Mouse (Mus musculus) lung, postnatal 36 days (tissue): ENCODE measurements around the gene Csf3r.
"Not testable (repeated sequence)": the region's sequence is repeated elsewhere in the genome, so short reads cannot be mapped to it uniquely, and the experiment has no call there.

Source experiments
- DNase-seq: peaks from one replicate; pipeline ENCODE4 v3.0.0; 2022; ENCODE audit warnings: mixed read lengths

The Csf3r gene

DNA sequence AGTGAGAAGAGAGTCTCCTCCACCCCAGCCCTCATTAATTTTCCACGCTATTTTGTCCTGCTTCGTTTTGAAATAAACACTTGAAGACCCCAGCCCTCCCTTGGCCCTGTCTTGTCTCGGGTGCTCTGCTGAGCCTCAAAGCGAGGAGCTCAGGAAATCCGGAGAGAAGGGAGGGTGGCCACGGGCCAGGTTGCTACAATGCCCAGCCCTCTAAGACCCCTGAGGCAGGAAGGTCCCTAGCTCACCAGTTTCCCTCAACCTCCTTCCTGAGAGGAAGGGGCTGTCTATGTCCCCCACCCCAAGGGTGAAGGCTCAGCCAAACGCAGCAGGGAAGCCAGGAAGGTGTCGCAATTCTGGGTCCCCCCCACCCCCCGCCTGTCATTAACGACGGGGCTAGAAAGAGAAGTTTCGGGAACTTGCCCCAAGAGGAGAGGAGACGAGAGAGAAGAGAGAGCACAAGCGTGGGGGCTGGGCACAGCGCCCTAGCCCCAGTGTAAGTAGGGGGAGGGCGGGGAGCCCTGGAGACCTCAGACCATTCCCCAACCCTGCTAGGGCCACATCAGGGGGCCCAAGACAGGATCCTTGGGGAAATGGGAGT lies at the start of gene Csf3r:
Gene Csf3r (plus strand): TSS at position 248 of the 598 bp plus-strand sequence.
- no peak for DNase-seq

DNA sequence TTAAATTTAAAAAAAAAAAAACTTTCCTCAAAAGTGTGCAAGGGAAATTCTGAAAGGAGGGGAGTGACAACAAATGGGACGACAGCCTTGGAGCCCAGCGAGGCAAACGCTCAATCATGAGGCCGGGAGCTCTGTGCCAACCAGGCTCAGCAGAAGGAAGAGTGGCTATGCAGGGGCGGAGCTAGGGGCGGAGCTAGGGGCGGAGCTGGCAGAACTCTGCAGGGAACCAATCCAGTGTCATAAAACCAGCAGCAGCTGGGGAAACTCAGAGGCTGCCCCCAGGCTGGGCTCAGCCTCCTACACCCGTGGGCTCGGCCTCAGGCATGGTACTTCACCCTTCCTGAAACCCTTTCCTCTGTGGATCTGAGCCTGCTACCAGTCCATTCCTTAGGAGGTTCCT lies 46.6 kb upstream of the Csf3r start:
- DNase-seq: no peak

DNA sequence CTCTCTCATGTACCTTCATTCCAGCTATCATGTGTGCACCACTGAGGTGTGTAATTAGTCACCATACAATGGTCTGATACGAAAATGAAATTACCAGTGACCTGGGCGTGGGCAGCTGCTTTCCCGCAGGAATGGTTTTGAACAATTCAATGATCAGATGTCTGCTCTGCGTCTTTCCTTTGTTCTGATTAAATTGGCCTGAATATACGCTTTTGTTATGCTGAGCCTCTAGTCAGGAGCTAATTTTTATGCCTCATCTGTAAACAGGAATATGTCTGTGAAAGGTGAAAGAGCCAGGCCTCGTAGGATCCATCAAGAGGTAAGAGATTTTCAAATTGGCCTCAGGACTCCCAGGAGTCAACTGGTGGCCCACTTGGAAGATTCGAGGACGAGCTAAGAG lies 41.1 kb upstream of the Csf3r start:
- DNase-seq: no peak

DNA sequence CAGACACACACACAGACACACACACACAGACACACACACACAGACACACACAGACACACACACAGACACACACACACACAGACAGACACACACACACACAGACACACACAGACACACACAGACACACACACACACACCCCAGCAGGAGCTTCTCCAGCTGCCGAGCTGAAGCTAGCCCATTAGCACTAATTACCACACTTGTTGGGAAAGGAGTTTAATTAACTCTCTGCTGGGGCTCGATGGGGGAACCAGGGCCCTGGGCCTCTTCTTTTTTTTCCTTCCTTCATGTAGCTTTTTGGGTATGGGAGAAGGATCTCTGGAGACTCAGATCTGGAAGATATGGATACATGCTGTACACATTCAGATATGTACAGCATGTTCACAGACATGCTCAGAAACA lies 38.6 kb upstream of the Csf3r start:
- not testable (repeated sequence) for DNase-seq

DNA sequence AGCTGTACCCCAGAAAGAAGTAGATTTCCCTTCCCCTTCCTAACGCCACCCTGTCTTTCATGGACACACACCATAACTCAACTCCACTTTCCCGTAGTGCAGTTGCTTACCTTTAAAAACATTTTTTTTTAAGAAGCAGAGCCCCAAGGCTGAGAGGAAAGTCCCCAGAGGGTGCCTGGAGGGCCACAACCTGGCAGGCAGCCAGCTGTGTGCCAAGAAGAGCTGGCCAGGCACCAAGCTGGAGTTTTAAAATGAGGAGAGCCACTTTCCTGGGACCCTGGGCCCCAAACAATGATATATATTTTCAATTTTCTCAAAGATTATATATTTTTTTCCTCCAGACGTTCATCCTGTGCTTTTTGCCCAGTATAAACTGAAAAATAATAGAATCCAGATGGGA lies 37.3 kb upstream of the Csf3r start:
- DNase-seq: no peak

DNA sequence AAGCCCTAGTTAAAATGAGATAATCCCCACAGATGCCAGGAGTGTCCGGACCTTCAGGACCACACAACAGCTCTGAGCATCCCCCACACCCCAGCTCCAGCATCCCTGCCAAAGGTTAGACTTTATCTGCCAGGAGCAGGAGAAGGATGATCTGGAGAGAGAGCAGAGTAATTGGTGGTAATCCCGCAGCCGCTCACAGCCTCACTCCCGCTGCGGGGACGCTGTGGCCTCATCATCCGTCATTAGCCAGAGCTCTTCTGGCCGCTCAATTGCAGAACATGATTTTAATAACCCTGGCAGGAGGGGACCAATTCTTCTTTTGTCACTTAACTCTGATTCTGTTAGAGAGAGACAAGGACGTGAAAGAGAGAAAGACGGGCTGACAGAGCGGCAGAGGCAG lies 35.3 kb upstream of the Csf3r start:
- DNase-seq: no peak

DNA sequence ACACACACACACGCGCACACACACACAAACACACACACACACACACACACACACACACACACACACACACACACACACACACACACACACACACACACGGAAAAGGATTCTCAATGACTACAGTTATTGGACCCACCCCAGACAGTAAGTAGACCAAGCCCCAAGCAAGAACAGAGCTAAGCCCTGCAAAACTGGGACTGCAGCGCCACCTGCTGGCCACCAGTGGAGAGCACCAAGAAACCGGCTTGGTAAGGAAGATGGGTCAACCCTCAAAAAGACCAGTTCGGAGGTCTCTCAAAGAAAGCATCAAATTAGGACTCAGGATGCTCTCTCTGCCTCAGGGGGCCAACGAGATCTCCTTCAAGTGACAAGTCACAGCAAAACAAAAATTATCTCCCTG lies 34.2 kb upstream of the Csf3r start:
- DNase-seq: peak; percentile 67

DNA sequence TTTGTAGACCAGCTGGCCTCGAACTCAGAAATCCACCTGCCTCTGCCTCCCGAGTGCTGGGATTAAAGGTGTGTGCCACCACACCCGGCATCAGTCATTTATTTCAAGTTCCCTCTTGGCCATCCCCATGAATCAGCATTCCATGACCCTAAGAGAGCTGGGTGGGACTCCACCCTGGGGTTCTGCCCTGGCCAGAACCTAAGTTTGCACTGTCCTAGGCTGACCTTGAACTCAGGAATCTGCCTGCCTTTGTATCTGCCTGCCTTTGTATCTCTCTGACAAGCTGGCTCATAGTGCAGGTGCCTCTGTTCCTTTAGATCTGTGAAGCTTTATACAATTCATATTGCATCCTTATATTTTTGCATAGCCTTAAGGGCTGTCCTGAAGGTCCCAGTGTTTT lies 32.1 kb upstream of the Csf3r start:
- no peak for DNase-seq

DNA sequence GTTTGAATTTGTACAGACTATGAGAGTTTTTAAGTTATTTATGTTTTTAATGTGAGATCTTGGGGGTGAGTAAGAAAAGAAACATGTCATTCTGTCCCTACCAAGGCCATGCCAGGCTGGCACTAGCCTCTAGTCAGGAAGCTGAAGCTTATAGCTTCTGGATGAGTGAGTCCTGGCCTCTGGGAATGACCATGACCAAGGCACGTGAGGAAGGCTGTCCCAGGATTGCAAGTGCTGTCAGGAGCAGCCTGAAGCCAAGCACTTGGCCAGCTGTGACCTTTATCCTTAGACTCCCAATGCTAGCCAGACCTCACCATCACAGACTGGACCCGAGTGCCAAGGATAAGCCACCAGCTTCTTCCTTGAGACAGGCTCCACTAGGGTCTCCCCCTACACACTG lies 31.4 kb upstream of the Csf3r start:
- DNase-seq: no peak

DNA sequence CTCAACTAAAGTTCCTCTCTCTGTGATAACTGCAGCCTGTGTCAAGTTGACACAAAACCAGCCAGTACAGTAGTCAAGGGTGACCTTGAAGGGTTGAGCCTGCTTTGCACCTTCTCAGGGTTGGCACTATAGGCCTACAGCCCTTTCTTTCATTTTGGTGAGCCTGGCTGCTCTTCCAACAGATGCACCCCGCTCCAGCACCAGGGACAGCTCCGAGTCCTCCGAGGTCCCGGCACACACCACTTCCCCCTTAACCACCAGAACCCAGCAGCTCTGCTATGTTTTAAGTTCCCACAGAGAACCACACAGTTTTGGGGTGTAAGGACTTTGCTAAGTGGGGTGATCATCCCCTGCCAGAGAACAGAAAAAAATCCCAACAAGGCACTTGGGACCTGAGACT lies 27.8 kb upstream of the Csf3r start:
- no peak for DNase-seq

DNA sequence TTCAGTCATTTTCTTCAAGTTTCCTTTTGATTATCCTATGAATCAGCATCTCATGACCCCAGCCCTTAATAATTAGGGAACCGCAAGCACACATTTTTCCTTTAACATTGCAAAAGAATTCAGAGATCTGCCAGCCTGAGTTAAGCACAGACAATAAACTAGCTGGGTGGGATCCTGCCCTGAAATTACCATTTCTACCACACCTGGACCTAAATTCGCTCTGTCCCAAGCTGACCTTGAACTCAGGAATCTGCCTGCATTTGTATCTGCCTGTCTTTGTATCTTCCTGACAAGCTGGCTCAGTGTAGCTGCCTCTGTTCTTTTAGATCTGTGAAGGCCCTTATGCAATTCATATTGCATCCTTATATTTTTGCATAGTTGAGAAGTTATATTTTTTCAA lies 26.5 kb upstream of the Csf3r start:
- no peak for DNase-seq

DNA sequence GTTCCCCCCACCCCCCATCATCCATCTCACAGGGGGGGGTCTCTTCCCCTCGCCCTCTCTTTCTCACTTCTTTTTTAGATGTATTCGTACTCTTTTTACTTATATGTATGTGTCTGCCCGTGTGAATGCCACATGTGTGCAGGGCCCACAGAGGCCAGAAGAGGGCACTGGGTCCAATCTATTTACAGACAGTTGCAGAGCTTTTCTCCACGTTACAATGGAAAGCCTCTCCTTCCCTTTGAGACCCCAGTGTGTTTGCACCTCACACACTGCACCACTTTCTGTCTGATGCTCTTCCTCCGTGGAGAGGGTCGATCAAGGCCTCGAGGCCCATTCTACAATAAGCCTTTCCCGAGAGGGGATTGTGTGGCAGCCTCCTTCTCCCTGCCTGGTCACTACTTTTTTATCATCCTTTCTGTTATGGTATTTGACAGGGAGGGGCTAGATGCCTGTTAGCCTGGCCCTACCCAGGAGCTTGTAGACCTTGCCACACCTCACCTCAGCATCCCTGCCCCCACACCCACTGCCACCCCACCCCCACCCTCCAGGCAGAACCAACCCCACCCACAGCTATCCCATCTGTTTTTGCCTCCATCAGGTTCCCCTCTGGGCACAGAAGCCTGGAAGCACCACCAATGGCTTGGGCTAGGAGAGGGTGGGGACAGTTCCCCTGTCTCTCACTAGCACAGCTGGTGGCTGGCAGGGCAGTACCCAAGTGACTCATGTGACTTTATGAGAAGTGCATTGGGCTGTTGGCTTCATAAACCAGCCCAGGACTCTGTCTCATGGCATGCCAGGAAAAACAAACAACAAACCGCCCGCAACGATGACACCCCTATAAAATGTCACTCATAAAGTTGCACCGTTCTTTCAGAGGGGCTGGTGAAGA lies 22.8 kb upstream of the Csf3r start:
- DNase-seq: no peak

DNA sequence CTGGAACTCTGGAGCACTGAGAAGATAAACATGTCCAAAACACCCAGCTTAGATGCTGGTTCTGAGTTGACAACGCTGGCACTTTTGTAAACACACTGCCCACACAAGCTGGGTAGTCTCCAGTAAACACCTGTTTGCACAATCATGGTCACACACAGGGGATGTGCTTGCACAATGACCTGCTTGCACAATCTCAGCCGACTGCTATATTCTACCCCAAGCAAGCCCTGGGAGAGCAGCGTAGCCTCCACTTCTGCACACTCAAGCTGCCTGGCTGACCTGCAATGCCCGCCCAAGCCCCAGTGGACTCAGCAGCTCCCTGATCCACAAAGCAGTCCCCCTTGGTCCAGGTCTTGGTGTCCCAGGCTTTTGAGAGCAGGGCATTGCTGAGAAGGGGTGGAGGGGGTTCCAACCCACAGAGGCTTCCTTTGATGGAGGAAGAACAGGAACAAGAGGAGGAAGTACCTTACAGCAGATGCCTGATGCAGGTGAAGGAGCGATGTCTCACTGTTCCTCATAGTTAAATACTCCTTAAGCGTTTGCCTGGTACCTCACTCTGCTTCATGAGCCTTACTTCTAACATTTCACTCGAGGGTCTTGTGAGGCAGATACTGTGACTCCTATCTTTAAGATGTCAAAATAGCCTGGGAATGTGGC lies 6.5 kb upstream of the Csf3r start:
- peak; percentile 72 for DNase-seq

DNA sequence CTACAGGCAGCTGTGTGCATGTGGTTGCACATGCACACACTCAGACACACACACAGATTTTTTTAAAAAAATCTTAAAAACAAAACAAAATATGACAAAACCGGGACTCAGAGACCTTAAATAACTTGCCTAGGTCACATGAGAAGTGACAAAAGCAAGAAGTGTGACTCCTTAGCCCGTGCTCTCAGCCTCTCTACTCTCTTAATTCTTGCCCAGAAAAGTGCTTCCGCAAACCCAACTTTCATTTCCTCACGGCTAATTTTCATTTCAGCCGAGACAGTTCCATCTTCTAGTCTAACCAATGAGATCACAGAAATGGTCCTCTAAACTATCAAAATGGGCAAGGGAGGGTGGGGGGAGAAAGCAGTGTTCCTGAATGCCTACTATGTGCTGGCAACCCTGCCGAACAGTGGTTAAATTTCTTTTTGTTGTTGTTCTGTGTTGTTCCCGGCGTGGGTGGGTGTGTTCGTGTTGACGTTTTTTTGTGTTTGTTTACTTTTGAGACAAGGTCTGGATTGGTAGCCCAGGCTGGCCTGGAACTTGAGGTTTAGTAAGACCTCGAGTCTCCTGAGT lies 5.3 kb upstream of the Csf3r start:
- peak; percentile 50 for DNase-seq

DNA sequence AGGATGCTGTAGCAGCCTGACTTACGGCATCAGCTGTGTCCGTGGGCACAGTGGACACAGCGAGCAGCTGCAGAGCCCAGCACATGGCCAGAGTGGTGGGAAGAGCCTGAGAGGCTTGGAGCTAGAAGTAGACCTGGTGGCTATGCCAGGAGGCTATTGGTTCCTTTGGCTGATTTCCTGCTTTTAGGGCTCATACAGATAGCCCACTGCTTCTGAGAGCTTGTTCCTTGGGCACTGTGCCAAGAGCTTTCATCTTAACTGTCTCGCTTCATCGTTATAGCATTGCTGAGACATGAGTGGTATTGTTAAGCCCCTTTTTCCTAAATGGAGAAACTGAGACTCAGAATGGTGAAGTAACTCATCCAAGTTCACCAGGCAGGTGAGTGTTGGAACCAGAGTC lies 1.5 kb downstream of the Csf3r start:
- DNase-seq: no peak

DNA sequence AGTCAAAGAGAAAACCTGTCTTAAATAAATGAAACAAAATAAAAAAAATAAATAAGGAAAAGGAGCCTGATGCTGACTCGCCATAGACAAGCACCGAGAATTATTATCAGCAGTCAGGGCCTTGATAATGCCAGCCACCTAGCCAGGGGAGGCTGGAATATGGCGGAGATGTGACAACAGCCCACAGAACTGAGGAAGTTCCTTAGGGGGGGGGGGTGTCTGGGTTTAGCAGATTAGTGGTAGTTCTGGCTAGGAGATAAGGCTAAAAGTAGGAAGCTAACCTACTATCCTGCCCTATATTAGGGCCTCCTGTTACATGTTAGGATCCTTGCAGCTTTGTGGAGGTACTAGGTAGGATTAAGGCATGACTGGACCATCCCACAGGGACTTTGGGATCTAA lies 3.6 kb downstream of the Csf3r start:
- DNase-seq: no peak

DNA sequence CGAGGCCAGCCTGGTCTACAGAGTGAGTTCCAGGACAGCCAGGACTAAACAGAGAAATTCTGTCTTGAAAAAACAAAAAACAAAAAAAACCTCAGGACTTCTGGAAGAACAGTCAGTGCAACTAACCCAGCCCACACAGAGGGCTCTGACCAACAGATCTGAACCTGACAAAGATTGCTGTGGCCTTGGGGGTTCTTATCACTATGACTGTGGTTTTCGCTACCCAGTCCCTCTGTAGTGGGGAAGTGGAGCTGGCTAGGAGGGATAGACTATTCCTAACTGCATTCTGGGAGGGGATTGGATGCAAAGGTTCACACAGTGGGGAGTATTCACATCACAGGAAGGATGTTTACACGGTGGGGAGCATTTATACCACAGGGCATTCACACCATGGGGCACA lies 4.7 kb downstream of the Csf3r start:
- DNase-seq: no peak

DNA sequence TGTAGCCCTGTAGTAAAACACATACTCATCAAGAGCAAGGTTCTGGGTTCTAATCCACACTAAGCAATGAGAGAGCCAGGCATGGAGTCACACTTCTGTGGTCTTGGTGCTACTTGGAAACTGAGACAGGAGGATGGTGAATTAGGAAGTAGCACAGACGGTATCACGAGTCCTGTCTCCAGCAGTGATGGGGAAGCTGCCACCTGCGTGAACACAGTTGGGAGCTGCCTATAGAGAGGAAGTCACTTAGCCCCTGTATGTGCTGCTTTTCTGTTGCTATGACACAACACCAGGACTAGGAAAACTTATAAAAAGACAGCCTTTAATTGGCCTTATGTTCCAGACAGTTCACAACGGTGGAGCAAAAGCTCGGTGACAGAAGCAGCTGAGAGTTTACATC lies 6.4 kb downstream of the Csf3r start:
- DNase-seq: peak; percentile 40

DNA sequence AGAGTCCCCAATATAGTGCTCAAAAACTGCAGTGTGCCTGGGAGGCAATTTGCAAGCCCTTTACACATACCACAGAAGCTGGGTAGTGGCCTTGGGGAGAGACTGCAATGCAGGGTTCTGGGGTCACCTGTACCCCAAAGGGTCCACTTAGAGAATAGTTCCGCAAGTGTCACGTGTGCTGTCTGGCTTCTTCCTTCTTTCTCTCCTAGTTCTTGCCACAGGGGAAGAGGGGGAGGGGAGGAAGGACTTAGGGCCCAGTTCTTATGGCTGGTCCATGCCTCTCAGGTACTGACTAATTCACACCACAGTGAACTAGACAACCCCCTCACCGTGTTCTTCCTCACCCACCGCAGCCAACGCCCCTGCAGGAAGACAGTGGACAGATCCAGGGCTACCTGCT lies 11.1 kb downstream of the Csf3r start:
- DNase-seq: peak; percentile 45

DNA sequence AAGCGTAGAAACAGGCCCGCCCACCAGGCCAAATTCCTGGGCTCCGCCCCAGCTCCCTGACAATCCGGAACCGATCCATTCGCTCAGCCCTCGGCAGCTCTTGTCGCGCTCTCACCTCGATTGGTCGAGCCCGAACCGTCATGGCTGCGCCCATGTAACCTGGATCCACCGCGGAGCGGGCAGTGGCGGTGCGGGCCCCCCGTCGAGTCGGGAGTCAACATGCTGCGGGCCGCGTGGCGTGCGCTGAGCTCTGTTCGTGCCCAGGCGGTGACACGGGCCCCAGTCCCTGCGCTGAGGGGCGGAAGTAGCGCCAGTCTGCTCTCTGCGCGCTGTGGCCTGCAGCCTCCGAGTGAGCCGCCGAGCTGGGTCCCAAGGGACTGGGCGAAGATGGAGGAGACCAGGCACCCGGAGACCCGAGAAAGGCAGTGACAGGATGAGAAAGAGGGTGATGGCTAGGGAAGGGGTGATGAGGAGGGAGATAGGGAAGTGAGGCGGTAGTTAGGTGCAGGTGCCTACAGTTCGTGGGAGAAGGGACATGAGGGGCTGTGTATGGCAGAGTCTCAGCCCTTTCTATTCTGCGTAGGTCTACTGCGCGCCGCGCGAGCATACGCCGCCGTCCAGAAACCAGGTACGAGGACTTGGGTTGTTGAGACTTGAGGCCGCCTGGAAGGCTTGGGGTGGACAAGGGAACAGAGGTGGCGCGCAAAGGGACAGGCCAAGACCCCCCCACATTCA lies 22.7 kb downstream of the Csf3r start, which contains the start of gene Mrps15:
Gene Mrps15 (plus strand): TSS at position 75 of the 735 bp plus-strand sequence.
- DNase-seq: peak; percentile 94

DNA sequence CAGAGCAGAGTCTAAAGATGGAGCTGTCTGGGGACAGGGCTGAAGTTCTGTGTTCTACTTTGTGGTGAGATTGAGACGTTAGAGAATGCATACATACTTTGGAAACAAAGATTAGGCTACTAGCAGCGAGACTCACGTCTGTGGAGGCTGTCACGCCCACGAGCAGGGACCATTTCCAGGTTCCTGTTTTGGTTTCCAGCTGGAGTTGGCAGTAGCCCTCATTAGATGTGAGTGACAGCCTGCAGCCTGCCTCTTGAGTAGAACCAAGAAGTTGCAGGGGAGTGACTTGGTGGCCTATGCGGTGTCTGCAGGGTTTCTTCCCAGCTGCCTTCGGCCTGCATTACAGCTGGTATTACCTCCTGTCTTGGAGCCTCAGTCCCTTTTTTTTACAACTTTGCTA lies 27.3 kb downstream of the Csf3r start:
- DNase-seq: peak; percentile 76

DNA sequence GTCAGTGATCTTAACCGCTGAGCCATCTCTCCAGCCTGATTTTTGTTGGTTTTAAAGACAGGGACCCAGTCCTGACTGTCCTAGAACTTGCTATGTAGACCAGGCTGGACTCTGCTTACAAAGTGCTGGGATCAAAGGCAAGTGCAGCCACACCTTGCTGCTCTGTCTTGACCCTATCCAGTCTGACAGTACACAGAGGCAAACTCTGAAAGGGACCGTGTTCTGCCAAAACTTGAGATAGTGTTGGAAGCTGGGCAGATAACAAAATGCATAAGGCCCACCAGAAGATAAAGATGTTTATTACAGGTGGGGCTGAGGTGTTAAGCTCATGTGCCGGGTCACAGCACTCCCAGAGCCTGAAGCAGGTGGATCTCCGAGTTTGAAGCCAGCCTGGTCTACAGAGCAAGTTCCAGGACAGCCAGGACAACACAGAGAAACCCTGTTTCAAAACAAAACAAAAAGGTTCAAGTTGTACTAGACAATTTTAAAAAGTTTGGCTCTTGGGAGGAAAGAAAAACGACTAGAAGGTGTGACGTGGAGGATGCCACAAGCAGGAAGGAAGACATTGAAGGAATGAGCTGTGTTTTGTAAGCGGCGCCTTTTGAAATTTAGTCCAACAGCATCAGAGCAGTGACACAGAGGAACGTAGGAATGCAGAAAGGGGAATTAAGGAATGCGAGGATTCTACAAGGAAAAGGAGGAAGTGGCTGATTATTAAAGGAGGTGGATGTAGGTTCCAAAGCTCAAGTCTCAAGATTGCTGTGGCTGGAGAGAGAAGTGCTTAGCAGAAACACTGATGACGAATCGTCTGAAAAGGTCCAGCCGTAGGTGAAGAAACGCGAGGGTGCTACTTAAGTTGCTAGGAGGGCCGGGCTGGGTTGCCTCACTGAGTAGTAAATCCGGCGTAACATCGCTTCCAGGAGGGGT lies 33.1 kb downstream of the Csf3r start:
- DNase-seq: no peak
